Mouse (Mus musculus) MEL (cell line): ENCODE measurements at regions not wholly inside any gene's neighbourhood (a gene's known extent, or its start where the extent isn't known, plus 50 kb on each side); places are given as distances from the start of the nearest gene placed in this dataset.
"Not testable (repeated sequence)": the region's sequence is repeated elsewhere in the genome, so short reads cannot be mapped to it uniquely, and the experiment has no call there.

Experiments
- DNase-seq: peaks from one replicate; pipeline ENCODE4 v3.0.0; 2011; ENCODE audit warnings: low read depth, low spot score
- H3K27ac ChIP-seq: 2 replicates; pipeline ENCODE4 v1.5.1; 2012; ENCODE audit warnings: low read depth, mild to moderate bottlenecking, control low read depth, low read length, moderate library complexity; ENCODE audit not compliant: control insufficient read depth
- H3K27me3 ChIP-seq, 2 experiments: fragments of 150-350 bp in 1 of 2; sonication (generic) in 1 of 2; 2 replicates each; pipeline ENCODE4 v1.6.1; 2012; ENCODE audit warnings: low read length in 2 of 2, mild to moderate bottlenecking in 2 of 2, improper control_type of control experiment in 1 of 2, moderate library complexity in 1 of 2; ENCODE audit not compliant: insufficient read depth in 2 of 2, control insufficient read depth in 1 of 2
- H3K36me3 ChIP-seq, 2 experiments: 2 replicates each; pipeline ENCODE4 v1.6.1; 2012 to 2014; ENCODE audit warnings: low read length in 2 of 2, improper control_type of control experiment in 1 of 2, inconsistent platforms in 1 of 2, mild to moderate bottlenecking in 1 of 2; ENCODE audit not compliant: insufficient read depth in 2 of 2, control insufficient read depth in 1 of 2
- H3K4me1 ChIP-seq, 2 experiments: fragments of 150-350 bp in 1 of 2; sonication (generic) in 1 of 2; 2 replicates each; pipeline ENCODE4 v1.6.1; 2012; ENCODE audit warnings: low read length in 2 of 2, improper control_type of control experiment in 1 of 2, mild to moderate bottlenecking in 1 of 2; ENCODE audit not compliant: insufficient read depth in 2 of 2, control insufficient read depth in 1 of 2
- H3K4me3 ChIP-seq, 2 experiments: fragments of 150-350 bp in 1 of 2; sonication (generic) in 1 of 2; 2 replicates each; pipeline ENCODE4 v1.5.1; 2012; ENCODE audit warnings: low read depth in 2 of 2, low read length in 2 of 2, mild to moderate bottlenecking in 2 of 2, moderate library complexity in 2 of 2, control low read depth in 1 of 2, improper control_type of control experiment in 1 of 2; ENCODE audit not compliant: control insufficient read depth in 1 of 2, insufficient read depth in 1 of 2
- H3K79me2 ChIP-seq: 2 replicates; pipeline ENCODE4 v1.6.1; 2012; ENCODE audit warnings: mild to moderate bottlenecking, low read length, moderate library complexity; ENCODE audit not compliant: control insufficient read depth, poor library complexity, insufficient read depth
- H3K9ac ChIP-seq: 2 replicates; pipeline ENCODE4 v1.6.1; 2012; ENCODE audit warnings: low read depth, mild to moderate bottlenecking, control low read depth, low read length, moderate library complexity; ENCODE audit not compliant: control insufficient read depth, poor library complexity, severe bottlenecking
- H3K9me3 ChIP-seq: fragments of 150-350 bp; sonication (generic); replicated peaks from 2 replicates; pipeline ENCODE4 v1.6.1; 2012; ENCODE audit warnings: mild to moderate bottlenecking, low read length, improper control_type of control experiment, moderate library complexity; ENCODE audit not compliant: insufficient read depth
- BHLHE40 ChIP-seq: IDR thresholded peaks from 2 replicates; pipeline ENCODE4 v1.6.1; 2012; ENCODE audit warnings: low read depth, mild to moderate bottlenecking, inconsistent platforms, low read length, improper control_type of control experiment, borderline replicate concordance
- CHD1 ChIP-seq: IDR thresholded peaks from 2 replicates; pipeline ENCODE4 v1.6.1; 2012; ENCODE audit warnings: low read depth, mild to moderate bottlenecking, inconsistent platforms, low read length, improper control_type of control experiment
- CHD2 ChIP-seq: IDR thresholded peaks from 2 replicates; pipeline ENCODE4 v1.6.1; 2011; ENCODE audit warnings: low read length, improper control_type of control experiment
- CTCF ChIP-seq, 3 experiments: IDR thresholded peaks in 2 of 3; conservative IDR thresholded peaks in 1 of 3; 2 replicates each; pipeline ENCODE4 v1.5.1; 2011 to 2012; ENCODE audit warnings: low read length in 3 of 3, low read depth in 2 of 3, mild to moderate bottlenecking in 2 of 3, improper control_type of control experiment in 1 of 3, inconsistent platforms in 1 of 3, mixed read lengths in 1 of 3, moderate library complexity in 1 of 3; ENCODE audit not compliant: control insufficient read depth in 1 of 3, insufficient read depth in 1 of 3, poor library complexity in 1 of 3, severe bottlenecking in 1 of 3
- E2F4 ChIP-seq: IDR thresholded peaks from 2 replicates; pipeline ENCODE4 v1.6.1; 2011; ENCODE audit warnings: low read depth, low read length, improper control_type of control experiment, borderline replicate concordance
- ELF1 ChIP-seq: IDR thresholded peaks from 2 replicates; pipeline ENCODE4 v1.6.1; 2014; ENCODE audit warnings: low read depth, mild to moderate bottlenecking, inconsistent platforms, low read length, improper control_type of control experiment, moderate library complexity
- ETS1 ChIP-seq: IDR thresholded peaks from 2 replicates; pipeline ENCODE4 v1.6.1; 2012; ENCODE audit warnings: low read depth, mild to moderate bottlenecking, inconsistent platforms, low read length, improper control_type of control experiment, moderate library complexity
- GABPA ChIP-seq: IDR thresholded peaks from 2 replicates; pipeline ENCODE4 v1.6.1; 2012; ENCODE audit warnings: low read depth, mild to moderate bottlenecking, inconsistent platforms, low read length, improper control_type of control experiment, moderate library complexity
- HCFC1 ChIP-seq: IDR thresholded peaks from 2 replicates; pipeline ENCODE4 v1.6.1; 2012; ENCODE audit warnings: low read depth, mild to moderate bottlenecking, inconsistent platforms, low read length, improper control_type of control experiment, moderate library complexity
- KAT2A ChIP-seq: conservative IDR thresholded peaks from 2 replicates; pipeline ENCODE4 v1.6.1; 2012; ENCODE audit warnings: low read depth, low read length, improper control_type of control experiment, inconsistent platforms
- MAX ChIP-seq: IDR thresholded peaks from 2 replicates; pipeline ENCODE4 v1.6.1; 2011; ENCODE audit warnings: low read length, improper control_type of control experiment
- MAZ ChIP-seq: IDR thresholded peaks from 2 replicates; pipeline ENCODE4 v1.6.1; 2012; ENCODE audit warnings: low read depth, mild to moderate bottlenecking, inconsistent platforms, low read length, improper control_type of control experiment
- MXI1 ChIP-seq: IDR thresholded peaks from 2 replicates; pipeline ENCODE4 v1.6.1; 2011; ENCODE audit warnings: mild to moderate bottlenecking, low read depth, low read length, improper control_type of control experiment
- MYC ChIP-seq: IDR thresholded peaks from 2 replicates; pipeline ENCODE4 v1.6.1; 2011; ENCODE audit warnings: low read depth, mild to moderate bottlenecking, low read length, improper control_type of control experiment, moderate library complexity
- NELFE ChIP-seq: IDR thresholded peaks from 2 replicates; pipeline ENCODE4 v1.6.1; 2011; ENCODE audit warnings: low read depth, low read length, improper control_type of control experiment
- POLR2AphosphoS2 ChIP-seq: IDR thresholded peaks from 2 replicates; pipeline ENCODE4 v1.6.1; 2011; ENCODE audit warnings: low read length, improper control_type of control experiment
- RCOR1 ChIP-seq: IDR thresholded peaks from 2 replicates; pipeline ENCODE4 v1.6.1; 2012; ENCODE audit warnings: low read depth, mild to moderate bottlenecking, inconsistent platforms, low read length, improper control_type of control experiment
- TAL1 ChIP-seq: IDR thresholded peaks from 2 replicates; pipeline ENCODE4 v1.6.1; 2012; ENCODE audit warnings: mild to moderate bottlenecking, inconsistent platforms, low read length, moderate library complexity, mixed read lengths
- TCF12 ChIP-seq: IDR thresholded peaks from 2 replicates; pipeline ENCODE4 v1.6.1; 2014; ENCODE audit warnings: low read depth, mild to moderate bottlenecking, inconsistent platforms, low read length, improper control_type of control experiment, moderate library complexity
- UBTF ChIP-seq: IDR thresholded peaks from 2 replicates; pipeline ENCODE4 v1.6.1; 2012; ENCODE audit warnings: low read depth, mild to moderate bottlenecking, inconsistent platforms, low read length, improper control_type of control experiment, moderate library complexity, borderline replicate concordance; ENCODE audit not compliant: insufficient read depth
- USF2 ChIP-seq, 2 experiments: IDR thresholded peaks; 2 replicates each; pipeline ENCODE4 v1.6.1; 2011 to 2012; ENCODE audit warnings: improper control_type of control experiment in 2 of 2, low read length in 2 of 2, borderline replicate concordance in 1 of 2, inconsistent platforms in 1 of 2, low read depth in 1 of 2, mild to moderate bottlenecking in 1 of 2; ENCODE audit not compliant: insufficient read depth in 1 of 2
- ZKSCAN1 ChIP-seq: IDR thresholded peaks from 2 replicates; pipeline ENCODE4 v1.6.1; 2012; ENCODE audit warnings: low read depth, mild to moderate bottlenecking, inconsistent platforms, low read length, improper control_type of control experiment, moderate library complexity
- ZMIZ1 ChIP-seq: IDR thresholded peaks from 2 replicates; pipeline ENCODE4 v1.6.1; 2012; ENCODE audit warnings: low read depth, mild to moderate bottlenecking, inconsistent platforms, low read length, improper control_type of control experiment, moderate library complexity

- Histone ChIP-seq H3K9ac (no peak overlapping the region), H3K4me3 (no peak overlapping the region), H3K4me1 (no peaks in the 10 kb centered on the region), H3K9me3 (no peaks in the 10 kb centered on the region), H3K27me3 (no peaks in the 10 kb centered on the region), H3K27ac (no peak overlapping the region), H3K79me2 (no peaks in the 10 kb centered on the region), H3K36me3 (no peaks in the 10 kb centered on the region)
- no peak for TF ChIP-seq CHD1
- no peak for TF ChIP-seq MYC
- TF ChIP-seq UBTF: no peak
- no peak for TF ChIP-seq CTCF (IDR thresholded peaks at IDR 0.05 in 2 of 3, conservative IDR thresholded peaks at IDR 0.05 in 1 of 3; ENCODE audit: control insufficient read depth in 1 of 3, insufficient read depth in 1 of 3, low read depth in 2 of 3, low read length in 3 of 3, poor library complexity in 1 of 3, severe bottlenecking in 1 of 3)
- TF ChIP-seq ZMIZ1: no peak
- no peak for TF ChIP-seq BHLHE40
- no peak for TF ChIP-seq MAX
- TF ChIP-seq USF2 (IDR thresholded peaks at IDR 0.05; ENCODE audit: borderline replicate concordance in 1 of 2, insufficient read depth in 1 of 2, low read depth in 1 of 2, low read length in 2 of 2): no peak
- DNase-seq: no peak
These were observed 413.6 kb downstream of the Tox3 start for GRCm38 (mm10) chr8:89934521-89934920.

- TF ChIP-seq KAT2A: no peak
- no peak for TF ChIP-seq TCF12
- no peak for TF ChIP-seq USF2 (IDR thresholded peaks at IDR 0.05; ENCODE audit: borderline replicate concordance in 1 of 2, insufficient read depth in 1 of 2, low read depth in 1 of 2, low read length in 2 of 2)
- no peak for TF ChIP-seq ZMIZ1
- TF ChIP-seq MAZ: no peak
- TF ChIP-seq NELFE: no peak
- TF ChIP-seq CHD1: no peak
- TF ChIP-seq POLR2AphosphoS2: no peak
- TF ChIP-seq ELF1: no peak
- TF ChIP-seq ZKSCAN1: no peak
- no peak for TF ChIP-seq CHD2
- no peak for TF ChIP-seq E2F4
- TF ChIP-seq HCFC1: no peak
- no peak for TF ChIP-seq TAL1
- no peak for TF ChIP-seq GABPA
- TF ChIP-seq MYC: no peak
- TF ChIP-seq MXI1: no peak
- no peak for TF ChIP-seq RCOR1
- no peak for TF ChIP-seq ETS1
- H3K9ac ChIP-seq: no peak overlapping the region
- H3K27me3 ChIP-seq: no peaks in the 10 kb centered on the region
- H3K4me1 ChIP-seq: no peaks in the 10 kb centered on the region
- no peak for DNase-seq
- no peak overlapping the region for H3K27ac ChIP-seq
- no peaks in the 10 kb centered on the region for H3K36me3 ChIP-seq
- no peaks in the 10 kb centered on the region for H3K79me2 ChIP-seq
- H3K9me3 ChIP-seq: no peaks in the 10 kb centered on the region
- H3K4me3 ChIP-seq: no peak overlapping the region
These were observed 421.4 kb downstream of the Tox3 start for GRCm38 (mm10) chr8:89926666-89927232.

DNA sequence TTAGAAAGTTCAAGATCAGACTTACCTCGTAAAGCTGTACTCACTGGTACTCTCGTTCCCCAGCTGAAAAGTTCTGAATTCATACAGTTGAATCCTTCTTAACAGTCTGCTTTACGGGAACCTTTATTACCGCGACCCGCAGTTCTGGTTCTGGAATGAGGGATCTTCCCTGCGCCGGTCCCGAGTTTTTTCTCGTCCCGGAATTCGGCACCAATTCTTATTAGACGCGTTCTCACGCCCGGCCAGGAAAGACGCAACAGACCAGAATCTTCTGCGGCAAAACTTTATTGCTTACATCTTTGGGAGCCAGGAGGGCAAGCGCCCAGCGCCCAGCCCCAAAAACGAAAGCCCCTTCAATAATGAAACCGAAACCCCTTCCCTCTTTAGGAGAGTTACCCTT, 423.4 kb downstream of the Tox3 start:
- not testable (repeated sequence) for H3K9me3 ChIP-seq, H3K4me3 ChIP-seq, DNase-seq, H3K4me1 ChIP-seq, H3K27ac ChIP-seq, H3K79me2 ChIP-seq, H3K36me3 ChIP-seq, H3K9ac ChIP-seq, H3K27me3 ChIP-seq
